19 mouse cellular contexts compared by ENCODE assay signal in genomic region chr6:51081056-51081455, GRCm38 (mm10).
DNase-seq lines count a peak whose midpoint lies in the region; ATAC-seq lines count a peak whose summit lies in the region.
"Had no signal": no experiment of that assay in that cellular context is flagged by ENCODE, and none has a peak within 500 bp of the region (broad histone marks: within the 10 kb centered on the region; RNA-seq: fewer than 3 reads in every experiment).

No protein-coding gene starts in this region.

- 50% methylated on average over 5 of the region's 5 CpGs for WGBS in embryonic facial prominence, embryonic 15.5 days
- WGBS in midbrain, embryonic 15.5 days = 90% methylated on average over 5 of the region's 5 CpGs

- no peak overlapping the region for H3K4me2 ChIP-seq in embryonic facial prominence, embryonic 15.5 days (replicated peaks)
- H3K4me2 ChIP-seq in midbrain, embryonic 15.5 days = no peak overlapping the region
- H3K4me2 ChIP-seq: neural tube, embryonic 12.5 days had no signal

- peaks cover 34% of the 10 kb centered on the region for H3K4me1 ChIP-seq in embryonic facial prominence, embryonic 15.5 days
- H3K4me1 ChIP-seq in midbrain, embryonic 15.5 days = peaks cover 17% of the 10 kb centered on the region

- no peaks in the 10 kb centered on the region for H3K27me3 ChIP-seq in embryonic facial prominence, embryonic 15.5 days
- no peaks in the 10 kb centered on the region for H3K27me3 ChIP-seq in midbrain, embryonic 15.5 days (replicated peaks)
- H3K27me3 ChIP-seq: neural tube, embryonic 12.5 days had no signal

- H3K9ac ChIP-seq in embryonic facial prominence, embryonic 15.5 days = no peak overlapping the region
- no peak overlapping the region for H3K9ac ChIP-seq in midbrain, embryonic 15.5 days
- H3K9ac ChIP-seq: liver, embryonic 14.5 days; neural tube, embryonic 12.5 days had no signal

- H3K27ac ChIP-seq in embryonic facial prominence, embryonic 15.5 days (replicated peaks) = peak overlapping the region; percentile 29; the same call in 1 of the 2 replicates
- H3K27ac ChIP-seq in midbrain, embryonic 15.5 days = no peak overlapping the region
- H3K27ac ChIP-seq: liver, embryonic 14.5 days; neural tube, embryonic 12.5 days had no signal

- H3K4me3 ChIP-seq in embryonic facial prominence, embryonic 15.5 days (replicated peaks) = no peak overlapping the region
- no peak overlapping the region for H3K4me3 ChIP-seq in midbrain, embryonic 15.5 days
- H3K4me3 ChIP-seq: neural tube, embryonic 12.5 days had no signal

- peak; percentile 64 to 68 for DNase-seq in heart, adult 9 months (ENCODE audit: low spot score in 2 of 2)
- DNase-seq in heart, postnatal 4 days = no peak
- peak; percentile 59 for DNase-seq in adipocyte (ENCODE audit: low spot score)
- peak; percentile 48 to 54 for DNase-seq in heart, postnatal 10 days
- DNase-seq in testis, postnatal 14 days (ENCODE audit: low spot score) = no peak
- DNase-seq: cerebellum, adult 9-10 months; gastrocnemius, postnatal 36 days; kidney, adult 9 months; kidney, postnatal 4 days; left cerebral cortex, postnatal 4 days; lung, postnatal 10 days; spleen, adult 18-20 months had no signal

- intact Hi-C loops in heart, postnatal 10 days (cut with DNase I) = loop anchor here (5.0 kb wide), 2 partner anchors 109 to 139 kb away; no protein-coding TSS in a partner anchor

- ATAC-seq in embryonic facial prominence, embryonic 15.5 days (ENCODE audit: insufficient number of reproducible peaks, low FRiP score, low TSS enrichment, low read depth) = no peak
- no peak for ATAC-seq in midbrain, embryonic 15.5 days (replicated peaks)
- ATAC-seq: CD4-positive, CD25-positive, alpha-beta regulatory T cell, adult 4 months; inflammation-experienced regulatory T-cells, adult 6 months had no signal

- no peaks in the 10 kb centered on the region for H3K9me3 ChIP-seq in embryonic facial prominence, embryonic 15.5 days (replicated peaks)
- H3K9me3 ChIP-seq in midbrain, embryonic 15.5 days = no peaks in the 10 kb centered on the region
- H3K9me3 ChIP-seq: G1E; neural tube, embryonic 12.5 days had no signal

- H3K36me3 ChIP-seq in embryonic facial prominence, embryonic 15.5 days = no peaks in the 10 kb centered on the region
- no peaks in the 10 kb centered on the region for H3K36me3 ChIP-seq in midbrain, embryonic 15.5 days (replicated peaks)
- H3K36me3 ChIP-seq: G1E; neural tube, embryonic 12.5 days had no signal

Comparison
In these comparisons a context has a peak if more than half of its experiments do, and no peak if none do; other contexts are left out.
1. DNase-seq: peak in heart, adult 9 months (2 of 2), adipocyte (single experiment) and heart, postnatal 10 days (2 of 2); none in heart, postnatal 4 days (single experiment) and testis, postnatal 14 days (single experiment).